Mouse (Mus musculus) right cerebral cortex, adult 2 months (tissue): ENCODE data around the gene Rgs7.

Experiments
- DNase-seq, 2 experiments: peaks; one replicate each; pipeline ENCODE4 v3.0.0; 2021 to 2022; ENCODE audit warnings: low spot score in 2 of 2

The Rgs7 gene

GRCm38 (mm10) chr1:175491861-175492682 is at the start of gene Rgs7:
Rgs7 (minus strand) TSS chr1:175492500.
- peak; percentile 79 to 83 for DNase-seq

GRCm38 (mm10) chr1:175540700-175541099 is 48.4 kb upstream of the Rgs7 start:
- DNase-seq, result no peak

GRCm38 (mm10) chr1:175537321-175537720 is 45.0 kb upstream of the Rgs7 start:
- no peak for DNase-seq

GRCm38 (mm10) chr1:175529858-175530257 is 37.6 kb upstream of the Rgs7 start:
- no peak for DNase-seq

- DNase-seq, result no peak
Measured at GRCm38 (mm10) chr1:175524626-175525294, 32.5 kb upstream of the Rgs7 start.

- DNase-seq, result no peak
Measured at GRCm38 (mm10) chr1:175523572-175523971, 31.3 kb upstream of the Rgs7 start.

- no peak for DNase-seq
Measured at GRCm38 (mm10) chr1:175514543-175514942, 22.2 kb upstream of the Rgs7 start.

- no peak for DNase-seq
Measured at GRCm38 (mm10) chr1:175512173-175512572, 19.9 kb upstream of the Rgs7 start.

GRCm38 (mm10) chr1:175509989-175510388 is 17.7 kb upstream of the Rgs7 start:
- no peak for DNase-seq

- no peak for DNase-seq
Measured at GRCm38 (mm10) chr1:175492683-175493043, 363 bp upstream of the Rgs7 start.

GRCm38 (mm10) chr1:175491511-175491860 is 814 bp downstream of the Rgs7 start:
- DNase-seq, result peak in 1 of 2 experiments; percentile 43

- no peak for DNase-seq
Measured at GRCm38 (mm10) chr1:175485109-175485508, 7.2 kb downstream of the Rgs7 start.

GRCm38 (mm10) chr1:175473060-175473459 is 19.2 kb downstream of the Rgs7 start:
- DNase-seq, result no peak

- no peak for DNase-seq
Measured at GRCm38 (mm10) chr1:175469087-175469788, 23.1 kb downstream of the Rgs7 start.

GRCm38 (mm10) chr1:175464566-175464965 is 27.7 kb downstream of the Rgs7 start:
- DNase-seq, result no peak

- peak; percentile 49 to 50 for DNase-seq
Measured at GRCm38 (mm10) chr1:175462351-175462750, 29.9 kb downstream of the Rgs7 start.

GRCm38 (mm10) chr1:175454041-175454636 is 38.2 kb downstream of the Rgs7 start:
- DNase-seq, result no peak

GRCm38 (mm10) chr1:175448017-175448416 is 44.3 kb downstream of the Rgs7 start:
- no peak for DNase-seq

GRCm38 (mm10) chr1:175442939-175443338 is 49.4 kb downstream of the Rgs7 start:
- DNase-seq, result no peak

GRCm38 (mm10) chr1:175442025-175442424 is 50.3 kb downstream of the Rgs7 start:
- peak; percentile 66 for DNase-seq

- no peak for DNase-seq
Measured at GRCm38 (mm10) chr1:175433622-175434204, 58.6 kb downstream of the Rgs7 start.

- no peak for DNase-seq
Measured at GRCm38 (mm10) chr1:175433128-175433527, 59.2 kb downstream of the Rgs7 start.
